Mouse (Mus musculus) right cerebral cortex, postnatal 36 days (tissue): ENCODE results near the gene Gm15517.

Experiments used
- DNase-seq, 2 experiments: peaks; one replicate each; pipeline ENCODE4 v3.0.0; 2022; ENCODE audit warnings: low spot score in 2 of 2, mixed read lengths in 1 of 2

Gm15517 gene

GRCm38 (mm10) chr7:44309475-44310284 is 48.4 kb downstream of the Gm15517 start, which contains the start of gene Shank1:
Gene Shank1, plus strand, starts transcription at chr7:44310253.
- DNase-seq: no peak

- no peak for DNase-seq
These were observed 49.1 kb downstream of the Gm15517 start for GRCm38 (mm10) chr7:44310285-44310877.

- peak; percentile 73 to 80 for DNase-seq
These were observed 49.8 kb downstream of the Gm15517 start for GRCm38 (mm10) chr7:44310878-44311712.
